Mouse (Mus musculus) heart, adult 2 months (tissue): ENCODE results near the gene Tex26. TPM values are rescaled to one million over a fixed set of nuclear protein-coding genes. Genes with fewer than 3 reads are reported as not detected.

ENCODE experiments used
- DNase-seq, 2 experiments: peaks; one replicate each; pipeline ENCODE4 v3.0.0; 2021
- H3K27ac ChIP-seq: fragments of 200-600 bp; 2 replicates; pipeline ENCODE4 v1.8.1; 2022
- H3K27me3 ChIP-seq: fragments of 200-500 bp; 2 replicates; pipeline ENCODE4 v1.6.1; 2012; ENCODE audit warnings: mild to moderate bottlenecking, low read length, inconsistent platforms, mixed read lengths; ENCODE audit not compliant: control insufficient read depth, insufficient read depth
- H3K36me3 ChIP-seq: fragments of 200-500 bp; 2 replicates; pipeline ENCODE4 v1.6.1; 2012; ENCODE audit warnings: low read length, inconsistent platforms; ENCODE audit not compliant: control insufficient read depth, insufficient read depth
- H3K4me1 ChIP-seq: fragments of 200-500 bp; 2 replicates; pipeline ENCODE4 v1.6.1; 2011; ENCODE audit warnings: low read length; ENCODE audit not compliant: control insufficient read depth, insufficient read depth
- H3K4me3 ChIP-seq: fragments of 200-600 bp; 2 replicates; pipeline ENCODE4 v1.8.1; 2022
- H3K79me2 ChIP-seq: fragments of 200-500 bp; replicated peaks from 2 replicates; pipeline ENCODE4 v1.6.1; 2012; ENCODE audit warnings: mild to moderate bottlenecking, inconsistent platforms, low read length, moderate library complexity, mixed read lengths; ENCODE audit not compliant: control insufficient read depth, insufficient read depth
- H3K9ac ChIP-seq: fragments of 200-500 bp; 2 replicates; pipeline ENCODE4 v1.6.1; 2012; ENCODE audit warnings: low read depth, mild to moderate bottlenecking, control low read depth, inconsistent platforms, low read length, mixed read lengths
- CTCF ChIP-seq: fragments of 200-600 bp; IDR thresholded peaks from 2 replicates; pipeline ENCODE4 v1.8.1; 2022; ENCODE audit warnings: antibody characterized with exemption, mild to moderate bottlenecking, moderate library complexity
- EP300 ChIP-seq: fragments of 200-500 bp; IDR thresholded peaks from 2 replicates; pipeline ENCODE4 v1.6.1; 2011; ENCODE audit warnings: low read depth, low read length, control low read depth; ENCODE audit not compliant: insufficient read depth
- POLR2A ChIP-seq: fragments of 200-500 bp; IDR thresholded peaks from 2 replicates; pipeline ENCODE4 v1.6.1; 2011; ENCODE audit warnings: mild to moderate bottlenecking, low read depth, low read length, control low read depth; ENCODE audit not compliant: insufficient read depth
- WGBS: fragments of 180-500 bp; shearing (Covaris S2); methylation state at CpG from one replicate; pipeline ENCODE4 v1.1.7; 2018; 5-methylcytosine and 5-hydroxymethylcytosine counted together
- intact Hi-C: fragments of 180-260 bp; cut with DNase I; formaldehyde crosslinking; loops from one replicate; pipeline ENCODE4 v1.15.1; 2025
- polyA plus RNA-seq: library from polyadenylated mRNA; depleted of rRNA; stranded (reverse); fragments of >200 nt; gene quantifications from 2 replicates; pipeline ENCODE4 v1.2.3, GENCODE M21; 2012
- total RNA-seq, 2 experiments: library from RNA; stranded (reverse); gene quantifications; 2 replicates each; pipeline ENCODE4 v1.2.3; 2021

The Tex26 gene
- total and polyA plus RNA-seq, 3 experiments = not detected

GRCm38 (mm10) chr5:149403386-149403785 is 36.1 kb upstream of the Tex26 start:
- 61% methylated on average over 5 of the region's 5 CpGs for WGBS
- intact Hi-C loops = no loop called here
- H3K36me3 ChIP-seq = no peaks in the 10 kb centered on the region
- H3K4me3 ChIP-seq = no peak overlapping the region
- H3K27ac ChIP-seq = peak overlapping the region; percentile 60
- peak; percentile 51 to 74 for DNase-seq
- H3K4me1 ChIP-seq = no peaks in the 10 kb centered on the region; the same call in 1 of the 2 replicates
- no peaks in the 10 kb centered on the region for H3K27me3 ChIP-seq
- TF ChIP-seq EP300 (0 out of 2 replicates have a peak, but pooled peaks have one; percentile 43), POLR2A (no peak), CTCF (no peak)
- no peaks in the 10 kb centered on the region for H3K79me2 ChIP-seq
- no peak overlapping the region for H3K9ac ChIP-seq

GRCm38 (mm10) chr5:149404710-149405109 is 34.8 kb upstream of the Tex26 start:
- no peak overlapping the region for H3K27ac ChIP-seq
- WGBS = 79% methylated on average over 5 of the region's 5 CpGs
- no peak overlapping the region for H3K4me3 ChIP-seq
- intact Hi-C loops = no loop called here
- H3K79me2 ChIP-seq = no peaks in the 10 kb centered on the region
- H3K36me3 ChIP-seq = no peaks in the 10 kb centered on the region
- no peak for DNase-seq
- H3K27me3 ChIP-seq = no peaks in the 10 kb centered on the region
- peak; percentile 21 for TF ChIP-seq CTCF
- TF ChIP-seq POLR2A = no peak
- no peak overlapping the region for H3K9ac ChIP-seq
- H3K4me1 ChIP-seq = no peaks in the 10 kb centered on the region; the same call in 1 of the 2 replicates

GRCm38 (mm10) chr5:149406791-149407276 is 32.6 kb upstream of the Tex26 start:
- no peaks in the 10 kb centered on the region for H3K36me3 ChIP-seq
- no peak overlapping the region for H3K27ac ChIP-seq
- no peak for TF ChIP-seq CTCF
- no peak for TF ChIP-seq EP300
- no peak for TF ChIP-seq POLR2A
- no peaks in the 10 kb centered on the region; the same call in 1 of the 2 replicates for H3K4me1 ChIP-seq
- intact Hi-C loops = no loop called here
- H3K9ac ChIP-seq = no peak overlapping the region
- no peak for DNase-seq
- no peak overlapping the region for H3K4me3 ChIP-seq
- WGBS = 91% methylated on average over 8 of the region's 8 CpGs
- no peaks in the 10 kb centered on the region for H3K27me3 ChIP-seq
- H3K79me2 ChIP-seq = no peaks in the 10 kb centered on the region

GRCm38 (mm10) chr5:149409502-149409901 is 30.0 kb upstream of the Tex26 start:
- no peak for TF ChIP-seq POLR2A
- no peak for TF ChIP-seq CTCF
- no peak for TF ChIP-seq EP300
- Histone ChIP-seq H3K79me2 (no peaks in the 10 kb centered on the region), H3K36me3 (no peaks in the 10 kb centered on the region), H3K4me1 (no peaks in the 10 kb centered on the region; the same call in 1 of the 2 replicates), H3K27me3 (no peaks in the 10 kb centered on the region), H3K27ac (no peak overlapping the region), H3K9ac (no peak overlapping the region), H3K4me3 (no peak overlapping the region)
- no peak for DNase-seq
- intact Hi-C loops = no loop called here
- 89% methylated on average over 3 of the region's 3 CpGs for WGBS

GRCm38 (mm10) chr5:149411509-149412193 is 27.8 kb upstream of the Tex26 start, which contains the start of gene Medag:
Gene Medag, plus strand, starts transcription at chr5:149411749.
- Histone ChIP-seq H3K27me3 (no peaks in the 10 kb centered on the region), H3K4me1 (no peaks in the 10 kb centered on the region; the same call in 1 of the 2 replicates), H3K36me3 (no peaks in the 10 kb centered on the region), H3K4me3 (peak within 1 kb of the TSS; percentile 45), H3K79me2 (no peaks in the 10 kb centered on the region), H3K9ac (peak within 1 kb of the TSS; percentile 44), H3K27ac (peak within 1 kb of the TSS; percentile 70)
- no peak for TF ChIP-seq EP300
- TF ChIP-seq POLR2A = peak; percentile 76
- TF ChIP-seq CTCF = no peak
- intact Hi-C loops = loop anchor here (5.0 kb wide), 1 partner anchor 34 kb away; no protein-coding TSS in a partner anchor
- 4% methylated on average over 38 of the region's 38 CpGs for WGBS
- DNase-seq = peak; percentile 85 to 89

GRCm38 (mm10) chr5:149412194-149412575 is 27.3 kb upstream of the Tex26 start:
- H3K27ac ChIP-seq = peak overlapping the region; percentile 70
- intact Hi-C loops = loop anchor here (5.0 kb wide), 1 partner anchor 35 kb away; no protein-coding TSS in a partner anchor
- 34% methylated on average over 11 of the region's 11 CpGs for WGBS

More at GRCm38 (mm10) chr5:149412194-149412575, 27.3 kb upstream of the Tex26 start:
- no peak for DNase-seq
- Histone ChIP-seq H3K27me3 (no peaks in the 10 kb centered on the region), H3K4me1 (no peaks in the 10 kb centered on the region; the same call in 1 of the 2 replicates), H3K4me3 (peak overlapping the region; percentile 45), H3K79me2 (no peaks in the 10 kb centered on the region), H3K36me3 (no peaks in the 10 kb centered on the region), H3K9ac (peak overlapping the region; percentile 44)
- TF ChIP-seq POLR2A = no peak
- no peak for TF ChIP-seq EP300
- TF ChIP-seq CTCF = no peak
